Mouse (Mus musculus) forebrain, embryonic 15.5 days (tissue): ENCODE data around the gene Fam71b. TPM values are rescaled to one million over a fixed set of nuclear protein-coding genes. Genes with fewer than 3 reads are reported as not detected.
"Not testable (repeated sequence)": the region's sequence is repeated elsewhere in the genome, so short reads cannot be mapped to it uniquely, and the experiment has no call there.

ENCODE experiments used
- ATAC-seq: fragments of 200-750 bp; cut with Nextera tagmentation; replicated peaks from 2 replicates; pipeline ENCODE4 v1.8.0; 2017; ENCODE audit warnings: mild to moderate bottlenecking, moderate TSS enrichment, moderate library complexity
- H3K27ac ChIP-seq: fragments of 300-500 bp; sonication (generic); replicated peaks from 2 replicates; pipeline ENCODE4 v1.5.1; 2015; ENCODE audit warnings: mild to moderate bottlenecking, inconsistent platforms
- H3K27me3 ChIP-seq: fragments of 300-500 bp; sonication (generic); 2 replicates; pipeline ENCODE4 v1.6.1; 2015; ENCODE audit warnings: inconsistent platforms
- H3K36me3 ChIP-seq: fragments of 300-500 bp; sonication (generic); 2 replicates; pipeline ENCODE4 v1.6.1; 2015; ENCODE audit warnings: mild to moderate bottlenecking, inconsistent platforms
- H3K4me1 ChIP-seq: fragments of 300-500 bp; sonication (generic); 2 replicates; pipeline ENCODE4 v1.6.1; 2015; ENCODE audit warnings: inconsistent platforms
- H3K4me2 ChIP-seq: fragments of 300-500 bp; sonication (generic); replicated peaks from 2 replicates; pipeline ENCODE4 v1.6.1; 2015; ENCODE audit warnings: mild to moderate bottlenecking, inconsistent platforms
- H3K4me3 ChIP-seq: fragments of 300-500 bp; sonication (generic); 2 replicates; pipeline ENCODE4 v1.5.1; 2015; ENCODE audit warnings: mild to moderate bottlenecking, inconsistent platforms
- H3K9ac ChIP-seq: fragments of 300-500 bp; sonication (generic); replicated peaks from 2 replicates; pipeline ENCODE4 v1.6.1; 2015; ENCODE audit warnings: mild to moderate bottlenecking, inconsistent platforms
- H3K9me3 ChIP-seq: fragments of 300-500 bp; sonication (generic); 2 replicates; pipeline ENCODE4 v1.6.1; 2016; ENCODE audit warnings: inconsistent platforms
- WGBS: fragments of 180-500 bp; shearing (Covaris S2); methylation state at CpG from one replicate; pipeline ENCODE4 v1.1.7; 2015; ENCODE audit warnings: mixed read lengths; 5-methylcytosine and 5-hydroxymethylcytosine counted together
- polyA plus RNA-seq: library from polyadenylated mRNA; unstranded; fragments of >200 nt; fragmentation: Nextera tagmentation; extraction: Ambion mirVana; gene quantifications from 2 replicates; pipeline ENCODE4 v1.2.1, GENCODE M21; 2015

The Fam71b gene
- polyA plus RNA-seq, 1 experiment from 2014 or later: not detected

GRCm38 (mm10) chr11:46406721-46407120 lies 10.4 kb downstream of the Fam71b start:
- no peak overlapping the region for H3K4me3 ChIP-seq
- 34% methylated on average over 10 of the region's 10 CpGs for WGBS
- no peaks in the 10 kb centered on the region for H3K4me1 ChIP-seq
- H3K36me3 ChIP-seq: no peaks in the 10 kb centered on the region
- no peaks in the 10 kb centered on the region for H3K27me3 ChIP-seq
- H3K4me2 ChIP-seq: no peak overlapping the region
- no peak overlapping the region for H3K9ac ChIP-seq
- no peak for ATAC-seq
- no peaks in the 10 kb centered on the region for H3K9me3 ChIP-seq
- H3K27ac ChIP-seq: no peak overlapping the region

- no peaks in the 10 kb centered on the region for H3K4me1 ChIP-seq
- H3K4me3 ChIP-seq: no peak overlapping the region
- H3K4me2 ChIP-seq: no peak overlapping the region
- H3K9me3 ChIP-seq: no peaks in the 10 kb centered on the region
- H3K36me3 ChIP-seq: no peaks in the 10 kb centered on the region
- no peak overlapping the region for H3K27ac ChIP-seq
- no peak overlapping the region for H3K9ac ChIP-seq
- H3K27me3 ChIP-seq: no peaks in the 10 kb centered on the region
- ATAC-seq: no peak
- 76% methylated on average over 2 of the region's 2 CpGs for WGBS
These were observed 13.7 kb downstream of the Fam71b start for GRCm38 (mm10) chr11:46410018-46410563.

- no peaks in the 10 kb centered on the region for H3K9me3 ChIP-seq
- H3K36me3 ChIP-seq: no peaks in the 10 kb centered on the region
- no peak overlapping the region for H3K9ac ChIP-seq
- no peak overlapping the region for H3K27ac ChIP-seq
- no peak overlapping the region for H3K4me3 ChIP-seq
- no peaks in the 10 kb centered on the region for H3K27me3 ChIP-seq
- H3K4me1 ChIP-seq: no peaks in the 10 kb centered on the region
- ATAC-seq: no peak
- H3K4me2 ChIP-seq: no peak overlapping the region
- WGBS: 84% methylated on average over 1 of the region's 1 CpGs
These were observed 22.1 kb downstream of the Fam71b start for GRCm38 (mm10) chr11:46418438-46418837.

- no peak overlapping the region for H3K9ac ChIP-seq
- H3K4me3 ChIP-seq: no peak overlapping the region
- no peaks in the 10 kb centered on the region for H3K4me1 ChIP-seq
- WGBS: 92% methylated on average over 5 of the region's 5 CpGs
- H3K27ac ChIP-seq: no peak overlapping the region
- ATAC-seq: no peak
- no peaks in the 10 kb centered on the region for H3K27me3 ChIP-seq
- H3K9me3 ChIP-seq: no peaks in the 10 kb centered on the region
- no peaks in the 10 kb centered on the region for H3K36me3 ChIP-seq
- no peak overlapping the region for H3K4me2 ChIP-seq
These were observed 22.5 kb downstream of the Fam71b start for GRCm38 (mm10) chr11:46418860-46419259.

GRCm38 (mm10) chr11:46421086-46421888 lies 24.9 kb downstream of the Fam71b start:
- no peaks in the 10 kb centered on the region for H3K9me3 ChIP-seq
- ATAC-seq: no peak
- 84% methylated on average over 8 of the region's 8 CpGs for WGBS

GRCm38 (mm10) chr11:46428131-46428530 lies 31.8 kb downstream of the Fam71b start:
- H3K9ac ChIP-seq, H3K27ac ChIP-seq, H3K4me1 ChIP-seq, H3K9me3 ChIP-seq, H3K27me3 ChIP-seq, ATAC-seq, H3K36me3 ChIP-seq, H3K4me3 ChIP-seq, H3K4me2 ChIP-seq: not testable (repeated sequence)
- 35% methylated on average over 4 of the region's 4 CpGs for WGBS

More at GRCm38 (mm10) chr11:46421086-46421888, 24.9 kb downstream of the Fam71b start:
- Histone ChIP-seq H3K9ac (no peak overlapping the region), H3K4me3 (no peak overlapping the region), H3K27me3 (no peaks in the 10 kb centered on the region), H3K4me2 (no peak overlapping the region), H3K4me1 (no peaks in the 10 kb centered on the region), H3K27ac (no peak overlapping the region), H3K36me3 (no peaks in the 10 kb centered on the region)

- no peak overlapping the region for H3K27ac ChIP-seq
- WGBS: 87% methylated on average over 2 of the region's 2 CpGs
These were observed 33.8 kb downstream of the Fam71b start for GRCm38 (mm10) chr11:46430123-46430522.

GRCm38 (mm10) chr11:46431129-46431528 lies 34.8 kb downstream of the Fam71b start:
- WGBS: 21% methylated on average over 3 of the region's 3 CpGs

More at GRCm38 (mm10) chr11:46430123-46430522, 33.8 kb downstream of the Fam71b start:
- Histone ChIP-seq H3K4me3 (no peak overlapping the region), H3K4me2 (no peak overlapping the region), H3K4me1 (no peaks in the 10 kb centered on the region), H3K27me3 (no peaks in the 10 kb centered on the region), H3K36me3 (no peaks in the 10 kb centered on the region), H3K9me3 (no peaks in the 10 kb centered on the region), H3K9ac (no peak overlapping the region)
- ATAC-seq: no peak

GRCm38 (mm10) chr11:46435363-46435762 lies 39.0 kb downstream of the Fam71b start:
- Histone ChIP-seq H3K4me3 (no peak overlapping the region), H3K4me1 (peaks cover 17% of the 10 kb centered on the region), H3K27ac (no peak overlapping the region), H3K4me2 (no peak overlapping the region), H3K9ac (no peak overlapping the region), H3K9me3 (no peaks in the 10 kb centered on the region), H3K27me3 (no peaks in the 10 kb centered on the region), H3K36me3 (peaks cover 6% of the 10 kb centered on the region)
- ATAC-seq: no peak

More at GRCm38 (mm10) chr11:46431129-46431528, 34.8 kb downstream of the Fam71b start:
- Histone ChIP-seq H3K4me2 (no peak overlapping the region), H3K4me3 (no peak overlapping the region), H3K9ac (no peak overlapping the region), H3K27ac (0 out of 2 replicates have a peak overlapping the region, but pooled peaks have one; percentile 14), H3K9me3 (no peaks in the 10 kb centered on the region), H3K36me3 (no peaks in the 10 kb centered on the region), H3K27me3 (no peaks in the 10 kb centered on the region), H3K4me1 (peaks cover 2% of the 10 kb centered on the region)
- ATAC-seq: peak; percentile 97

- peaks cover 17% of the 10 kb centered on the region for H3K4me1 ChIP-seq
- H3K9ac ChIP-seq: peak within 1 kb of the TSS; percentile 85
- no peaks in the 10 kb centered on the region for H3K27me3 ChIP-seq
- H3K4me2 ChIP-seq: peak within 1 kb of the TSS; percentile 72
- peak; percentile 100 for ATAC-seq
- peak within 1 kb of the TSS; percentile 95 for H3K4me3 ChIP-seq
- H3K9me3 ChIP-seq: no peaks in the 10 kb centered on the region
- WGBS: under 1% methylated on average over 58 of the region's 59 CpGs
- peaks cover 17% of the 10 kb centered on the region for H3K36me3 ChIP-seq
- H3K27ac ChIP-seq: peak within 1 kb of the TSS; percentile 87
These were observed 40.5 kb downstream of the Fam71b start, which contains the start of gene Med7 for GRCm38 (mm10) chr11:46436760-46437458. Med7 (plus strand) TSS chr11:46436925.

- Histone ChIP-seq H3K4me2 (peak overlapping the region; percentile 72), H3K9me3 (no peaks in the 10 kb centered on the region), H3K36me3 (peaks cover 22% of the 10 kb centered on the region), H3K9ac (peak overlapping the region; percentile 85), H3K4me1 (peaks cover 17% of the 10 kb centered on the region), H3K4me3 (peak overlapping the region; percentile 95), H3K27ac (no peak overlapping the region), H3K27me3 (no peaks in the 10 kb centered on the region)
- WGBS: 2% methylated on average over 23 of the region's 23 CpGs
- peak; percentile 7; the same call in 1 of the 2 replicates for ATAC-seq
These were observed 41.2 kb downstream of the Fam71b start for GRCm38 (mm10) chr11:46437459-46438000.
